Comparison of ENCODE assay signal across 15 mouse cellular contexts in genomic region chr12:52493281-52493681, GRCm38 (mm10). TPM values are rescaled to one million over a fixed set of nuclear protein-coding genes. Genes with fewer than 3 reads are reported as not detected.
DNase-seq lines count a peak whose midpoint lies in the region; ATAC-seq and TF ChIP-seq lines count a peak whose summit lies in the region.
"Had no signal": no experiment of that assay in that cellular context is flagged by ENCODE, and none has a peak within 500 bp of the region (broad histone marks: within the 10 kb centered on the region; RNA-seq: fewer than 3 reads in every experiment).

No protein-coding gene starts in this region.

- no peaks in the 10 kb centered on the region for H3K27me3 ChIP-seq in kidney, embryonic 14.5 days (ENCODE audit: control insufficient read depth, insufficient read depth, low read length)
- no peaks in the 10 kb centered on the region for H3K27me3 ChIP-seq in Patski
- no peaks in the 10 kb centered on the region for H3K27me3 ChIP-seq in limb, embryonic 14.5 days (ENCODE audit: control insufficient read depth, insufficient read depth, low read length)
- H3K27me3 ChIP-seq: forebrain, embryonic 12.5 days had no signal

- H3K4me2 ChIP-seq in kidney, embryonic 14.5 days (replicated peaks; ENCODE audit: low read depth, low read length) = no peak overlapping the region
- H3K4me2 ChIP-seq in limb, embryonic 14.5 days (replicated peaks; ENCODE audit: low read depth, low read length, severe bottlenecking) = no peak overlapping the region
- H3K4me2 ChIP-seq: forebrain, embryonic 12.5 days had no signal

- H3K9ac ChIP-seq in kidney, embryonic 14.5 days (ENCODE audit: low read depth, low read length) = no peak overlapping the region
- H3K9ac ChIP-seq in limb, embryonic 14.5 days (ENCODE audit: low read depth, low read length, severe bottlenecking) = no peak overlapping the region
- H3K9ac ChIP-seq: forebrain, embryonic 12.5 days had no signal

- no peak for TF ChIP-seq POLR2A in limb, embryonic 14.5 days (IDR thresholded peaks at IDR 0.05; ENCODE audit: borderline replicate concordance, extremely low read depth, insufficient read depth, insufficient read length)

- H3K4me1 ChIP-seq in kidney, embryonic 14.5 days (ENCODE audit: control insufficient read depth, insufficient read depth, low read length) = no peaks in the 10 kb centered on the region
- no peaks in the 10 kb centered on the region for H3K4me1 ChIP-seq in limb, embryonic 14.5 days (ENCODE audit: control insufficient read depth, insufficient read depth, low read length)

- DNase-seq in embryo, embryonic 10 days (ENCODE audit: low spot score) = peak; percentile 19
- no peak for DNase-seq in embryo, embryonic 11 days
- no peak for DNase-seq in kidney, postnatal 25 days
- no peak for DNase-seq in Patski (ENCODE audit: low read depth, low spot score)
- DNase-seq in limb, embryonic 14.5 days (ENCODE audit: low spot score) = peak; percentile 43
- DNase-seq in gastrocnemius, postnatal 4 days (ENCODE audit: low spot score in 2 of 2) = no peak
- DNase-seq in gastrocnemius, adult 18-20 months (ENCODE audit: low spot score) = no peak
- DNase-seq: adrenal gland, adult 8-10 months; cerebellum, adult 11 months; gastrocnemius, postnatal 36 days; thymus, postnatal 25 days had no signal

- H3K27ac ChIP-seq in kidney, embryonic 14.5 days (ENCODE audit: low read depth, low read length) = no peak overlapping the region
- H3K27ac ChIP-seq in limb, embryonic 14.5 days (replicated peaks; ENCODE audit: low read depth, low read length) = no peak overlapping the region
- H3K27ac ChIP-seq: forebrain, embryonic 12.5 days had no signal

- H3K36me3 ChIP-seq in kidney, embryonic 14.5 days (ENCODE audit: control insufficient read depth, insufficient read depth, low read length) = no peaks in the 10 kb centered on the region
- H3K36me3 ChIP-seq in limb, embryonic 14.5 days (ENCODE audit: control insufficient read depth, insufficient read depth, low read length) = no peaks in the 10 kb centered on the region
- H3K36me3 ChIP-seq: forebrain, embryonic 12.5 days; G1E had no signal

- CTCF ChIA-PET in Patski (lab: Charles Lee) = no interaction called here

- POLR2A ChIA-PET in Patski (lab: Charles Lee) = no interaction called here

- no peak for TF ChIP-seq CTCF in Patski (IDR thresholded peaks at IDR 0.05)

- in situ Hi-C loops in Patski (cut with MboI; ENCODE audit: low pct_unique_long_range_greater_than_20kb) = no loop called here

- no peaks in the 10 kb centered on the region for H3K9me3 ChIP-seq in kidney, embryonic 14.5 days (ENCODE audit: control insufficient read depth, low read length)
- no peaks in the 10 kb centered on the region for H3K9me3 ChIP-seq in limb, embryonic 14.5 days (ENCODE audit: control insufficient read depth, low read length)
- H3K9me3 ChIP-seq: forebrain, embryonic 12.5 days; G1E had no signal

- H3K4me3 ChIP-seq in kidney, embryonic 14.5 days (ENCODE audit: low read length) = no peak overlapping the region
- no peak overlapping the region for H3K4me3 ChIP-seq in limb, embryonic 14.5 days (replicated peaks; ENCODE audit: low read length)
- H3K4me3 ChIP-seq: forebrain, embryonic 12.5 days had no signal

- WGBS in kidney, embryonic 14.5 days = 62% methylated on average over 6 of the region's 6 CpGs
- 31% methylated on average over 6 of the region's 6 CpGs for WGBS in limb, embryonic 14.5 days

- peak; percentile 39; the same call in 1 of the 2 replicates for ATAC-seq in kidney, embryonic 14.5 days (ENCODE audit: low FRiP score, low TSS enrichment)
- ATAC-seq in Patski = peak; percentile 69
- peak; percentile 50; the same call in 1 of the 2 replicates for ATAC-seq in limb, embryonic 14.5 days (ENCODE audit: low FRiP score, low read depth)
- ATAC-seq: intestine, postnatal 0 days had no signal

RNA-seq across cellular contexts. Expression of gene Arhgap5, which starts 10.5 kb away (rescaled TPM):
- 55.9 and 56.3 TPM in 2 replicates for polyA plus RNA-seq in kidney, embryonic 14.5 days (2014; fragmentation: Nextera tagmentation; extraction: Ambion mirVana)
- 62.2 TPM for polyA plus RNA-seq in Patski (2021)
- 23.7 and 27.1 TPM in 2 replicates for polyA plus RNA-seq in limb, embryonic 14.5 days (2012; rRNA removed)
- polyA plus RNA-seq in limb, embryonic 14.5 days (2014; fragmentation: Nextera tagmentation; extraction: Ambion mirVana) = 56.8 and 58.4 TPM in 2 replicates
- total RNA-seq in gastrocnemius, postnatal 4 days (2021) = 10 to 100 TPM; 55.0 to 61.7 TPM
- total RNA-seq in gastrocnemius, adult 18-20 months (2021) = 10 to 100 TPM; 44.3 to 50.2 TPM
- polyA plus RNA-seq: G1E had no signal

Comparison
In these comparisons a context has a peak if more than half of its experiments do, and no peak if none do; other contexts are left out.
1. DNase-seq: peak in embryo, embryonic 10 days (single experiment) and limb, embryonic 14.5 days (single experiment); none in embryo, embryonic 11 days (single experiment), kidney, postnatal 25 days (0 of 2), Patski (single experiment), gastrocnemius, postnatal 4 days (0 of 2) and gastrocnemius, adult 18-20 months (single experiment).
2. Peak in every context shown above with its lines, with median percentiles within 50 percentile points of each other: ATAC-seq.